Mouse (Mus musculus) C2C12 (cell line): ENCODE results near the gene Mest.

Experiments
- CEBPB ChIP-seq: IDR thresholded peaks from one replicate; pipeline ENCODE4 v1.6.1; 2011; ENCODE audit warnings: low read depth, mild to moderate bottlenecking, control low read depth, moderate library complexity
- CTCF ChIP-seq: IDR thresholded peaks from one replicate; pipeline ENCODE4 v1.5.1; 2011; ENCODE audit not compliant: control insufficient read depth, insufficient read depth, insufficient read length
- FOSL1 ChIP-seq: IDR thresholded peaks from one replicate; pipeline ENCODE4 v1.8.0; 2011; ENCODE audit warnings: mild to moderate bottlenecking, low read length; ENCODE audit not compliant: poor library complexity, insufficient read depth, severe bottlenecking
- MAX ChIP-seq: IDR thresholded peaks from one replicate; pipeline ENCODE4 v1.6.1; 2011; ENCODE audit warnings: mild to moderate bottlenecking, control low read depth
- MYOG ChIP-seq: IDR thresholded peaks from one replicate; pipeline ENCODE4 v1.6.1; 2011; ENCODE audit not compliant: control insufficient read depth, insufficient read length; ENCODE audit errors: extremely low read depth

- no peak for TF ChIP-seq CTCF
- no peak for TF ChIP-seq CEBPB
- no peak for TF ChIP-seq FOSL1
- no peak for TF ChIP-seq MYOG
- no peak for TF ChIP-seq MAX
Measured at GRCm38 (mm10) chr6:30734465-30734864, 11.1 kb downstream of the Mest start.
